Mouse (Mus musculus) G1E-ER4 (cell line): Measurements from ENCODE around the gene Chpt1. TPM values are rescaled to one million over a fixed set of nuclear protein-coding genes. Genes with fewer than 3 reads are reported as not detected.

ENCODE experiments used
- GATA1 ChIP-seq: IDR thresholded peaks from one replicate; pipeline ENCODE4 v1.8.0; 2012; ENCODE audit warnings: low read length, inconsistent platforms
- polyA plus RNA-seq: library from polyadenylated mRNA; stranded (reverse); fragments of >175 nt; gene quantifications from 2 replicates; pipeline ENCODE4 v1.2.3, GENCODE M21; 2012

Chpt1 gene
- polyA plus RNA-seq, 1 experiment = 20.3 TPM

GRCm38 (mm10) chr10:88426158-88426816 lies 77.6 kb downstream of the Chpt1 start:
- no peak for TF ChIP-seq GATA1

- no peak for TF ChIP-seq GATA1
These were observed 83.0 kb downstream of the Chpt1 start for GRCm38 (mm10) chr10:88420655-88421435.

DNA sequence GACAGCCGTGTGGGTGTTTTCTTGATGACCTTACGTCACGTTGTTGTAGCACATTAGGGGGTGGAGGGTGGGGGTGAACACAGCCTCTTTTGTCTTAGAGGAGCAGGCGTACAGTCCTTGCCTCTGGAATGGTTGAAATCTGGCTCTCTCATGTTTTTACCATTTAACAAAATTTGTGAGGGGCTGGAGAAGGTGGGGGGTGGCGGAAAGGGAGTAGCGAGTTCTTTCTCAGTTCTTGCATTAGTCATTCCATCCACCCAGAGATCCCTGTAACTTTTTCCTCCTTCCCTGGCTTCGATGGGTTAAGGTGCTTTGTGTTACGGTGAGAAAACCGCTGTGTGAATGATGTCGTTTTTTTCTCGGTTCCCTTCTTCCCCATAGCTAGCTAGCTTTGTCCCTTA lies 83.7 kb downstream of the Chpt1 start:
- no peak for TF ChIP-seq GATA1

- TF ChIP-seq GATA1 = no peak
These were observed 86.2 kb downstream of the Chpt1 start for GRCm38 (mm10) chr10:88417686-88418085.

DNA sequence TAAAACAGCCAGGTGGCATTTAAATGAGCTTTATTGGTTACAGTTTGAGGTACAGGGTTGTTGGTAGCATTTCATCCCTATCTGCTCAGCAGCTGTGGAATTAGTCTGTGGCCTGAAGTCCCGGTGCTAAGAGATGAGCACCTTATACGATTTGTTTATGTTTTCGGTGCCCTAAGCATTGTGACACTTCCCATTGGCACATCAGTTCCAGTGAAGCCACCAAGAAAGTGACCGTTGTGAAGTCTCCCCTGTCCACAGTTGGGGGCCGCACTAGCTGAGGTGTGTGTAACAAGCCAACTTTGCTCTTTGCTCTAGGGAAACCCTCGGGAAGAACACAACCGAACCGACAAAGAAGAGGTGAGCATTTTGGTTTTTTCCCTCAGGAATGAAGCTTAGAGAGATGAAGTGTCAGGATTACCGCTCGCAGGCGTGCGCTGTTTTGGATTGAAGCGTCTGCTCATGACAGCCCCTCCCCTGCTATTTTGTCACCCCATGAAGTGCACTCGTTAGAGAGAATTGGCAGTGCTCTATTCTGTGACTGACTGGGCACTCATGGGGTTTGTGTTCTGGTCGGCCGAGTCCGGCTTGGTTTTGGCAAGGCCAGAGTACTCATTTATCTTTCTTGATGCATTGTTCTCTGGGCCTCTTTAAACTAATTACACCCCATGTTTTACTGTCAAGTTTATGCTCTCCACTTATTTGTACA lies 91.4 kb downstream of the Chpt1 start:
- no peak for TF ChIP-seq GATA1

- no peak for TF ChIP-seq GATA1
These were observed 94.1 kb downstream of the Chpt1 start for GRCm38 (mm10) chr10:88409751-88410150.

DNA sequence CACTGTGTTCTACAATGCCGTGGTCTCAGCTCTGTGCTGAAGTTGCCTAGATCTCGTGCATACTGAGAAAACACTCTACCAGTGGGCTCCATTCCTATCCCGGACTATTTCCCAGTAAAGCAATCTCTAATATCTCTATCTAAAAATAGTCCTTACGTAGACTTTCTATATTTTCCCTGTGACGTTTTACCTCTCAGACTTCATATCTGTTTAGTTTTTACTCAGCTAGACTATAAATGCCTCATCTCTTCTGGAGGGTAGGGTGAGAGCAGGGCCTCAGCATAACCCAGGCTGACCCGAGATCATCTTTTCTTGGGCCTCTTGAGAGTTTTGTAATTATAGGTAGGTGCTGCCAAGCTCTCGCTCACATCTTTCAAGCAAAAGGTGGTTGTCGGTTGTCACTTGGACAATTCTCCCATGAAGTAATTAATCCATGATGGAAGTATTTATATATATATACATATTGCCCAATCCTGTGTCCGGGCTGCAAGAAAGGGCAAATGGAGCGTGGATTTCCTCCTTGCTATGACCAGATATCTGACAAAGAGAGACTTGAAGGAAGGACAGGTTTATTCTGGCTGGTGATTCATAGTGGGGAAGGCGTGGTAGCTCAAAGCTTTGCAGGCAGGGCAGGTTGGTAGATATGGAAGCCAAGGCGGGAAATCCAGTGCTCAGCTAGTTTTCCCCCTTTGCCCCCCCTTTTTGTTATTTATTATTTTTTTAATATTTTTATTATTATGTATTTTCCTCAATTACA lies 95.8 kb downstream of the Chpt1 start:
- no peak for TF ChIP-seq GATA1

DNA sequence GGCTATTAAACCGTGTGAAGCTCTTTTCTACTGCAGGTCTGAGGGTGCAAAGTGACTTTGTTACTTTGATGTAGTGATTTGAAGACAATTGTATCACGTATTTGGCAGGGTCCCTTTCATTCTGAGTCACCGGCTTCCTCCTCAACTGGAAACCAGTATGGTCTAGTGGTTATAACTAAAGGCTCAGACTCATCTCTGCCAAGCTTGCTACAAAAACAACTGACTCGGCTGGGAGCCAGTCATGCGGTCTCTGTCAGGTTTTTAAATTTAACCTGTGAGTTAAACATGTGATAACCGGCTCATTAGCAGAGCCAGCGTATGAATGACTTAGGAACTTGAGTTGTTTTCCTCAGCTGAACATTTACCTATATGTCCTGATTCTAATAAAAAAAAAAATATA lies 98.1 kb downstream of the Chpt1 start:
- TF ChIP-seq GATA1 = no peak

DNA sequence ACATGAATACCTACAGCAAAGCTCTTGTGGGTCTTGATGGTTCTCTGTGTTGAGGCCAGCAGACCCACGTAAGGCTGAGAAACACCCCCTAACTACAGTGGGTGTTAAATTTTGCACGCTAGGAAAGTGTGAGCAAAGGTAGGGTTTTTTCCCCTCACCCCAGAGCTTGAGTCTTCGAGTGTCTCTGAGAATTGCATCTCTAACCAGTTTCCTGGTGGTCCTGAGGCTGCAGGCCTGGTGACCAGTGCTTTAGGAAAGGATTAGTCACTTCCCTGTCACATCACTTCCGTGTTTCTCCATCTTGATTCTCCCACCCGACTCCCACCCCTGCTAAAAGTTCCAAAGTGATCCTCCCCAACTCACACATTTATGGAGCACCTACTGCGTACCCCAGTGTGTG lies 99.7 kb downstream of the Chpt1 start:
- TF ChIP-seq GATA1 = no peak

DNA sequence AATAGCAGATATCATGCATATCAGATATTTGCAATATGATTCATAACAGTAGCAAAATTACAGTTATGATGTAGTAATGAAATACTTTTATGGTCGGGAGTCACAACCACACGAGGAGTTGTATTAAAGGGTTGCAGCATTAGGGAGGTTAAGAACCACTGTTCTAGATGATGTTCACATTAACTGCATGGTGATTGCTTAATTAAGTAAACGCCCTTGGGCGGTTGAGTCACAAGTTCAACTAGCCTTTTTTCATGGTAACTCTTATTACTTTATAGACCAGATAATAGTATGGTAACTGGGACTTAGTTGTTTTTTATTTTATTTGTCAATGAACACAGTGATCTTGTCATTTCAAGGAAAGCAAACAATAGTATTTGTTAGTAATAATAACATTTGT lies 100.9 kb downstream of the Chpt1 start:
- no peak for TF ChIP-seq GATA1

Other genes with a start within 250 kb of the Chpt1 start
- gene Dram1, start 125.0 kb downstream of the Chpt1 start, polyA plus RNA-seq = not detected in 2 replicates
- 3.2 and 3.7 TPM in 2 replicates for gene Gnptab, start 124.9 kb downstream of the Chpt1 start, polyA plus RNA-seq
- gene Sycp3, start 44.5 kb downstream of the Chpt1 start, polyA plus RNA-seq = not detected in 2 replicates
- not detected in 2 replicates for gene Mybpc1, start 101.1 kb upstream of the Chpt1 start, polyA plus RNA-seq
- gene Spic, start 180.9 kb upstream of the Chpt1 start, polyA plus RNA-seq = not detected in 2 replicates
- 33.9 and 56.3 TPM in 2 replicates for gene Arl1, start 226.8 kb upstream of the Chpt1 start, polyA plus RNA-seq